ENCODE assay signal across 9 mouse cellular contexts in the genomic region with DNA sequence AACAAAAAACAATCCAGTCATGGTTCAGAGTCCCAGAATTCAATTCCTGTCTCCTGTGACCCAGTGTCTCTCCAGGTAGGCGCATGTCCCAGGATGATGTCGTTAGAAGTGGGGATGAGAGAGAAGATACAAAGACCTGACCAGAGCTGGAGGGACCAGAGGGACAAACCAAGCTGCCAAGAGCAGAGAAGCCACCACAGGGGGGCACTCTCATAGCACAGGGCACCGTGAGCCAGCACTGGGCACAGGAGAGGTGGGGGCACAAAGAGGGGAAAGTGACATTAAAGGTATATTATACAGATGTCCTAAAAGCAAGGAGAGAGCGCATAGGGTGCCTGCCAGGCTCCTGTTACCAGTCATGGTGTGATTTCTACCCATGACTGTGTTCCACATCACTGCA. TPM values are rescaled to one million over a fixed set of nuclear protein-coding genes. Genes with fewer than 3 reads are reported as not detected.
DNase-seq lines count a peak whose midpoint lies in the region; ATAC-seq and TF ChIP-seq lines count a peak whose summit lies in the region.
"Had no signal": no experiment of that assay in that cellular context is flagged by ENCODE, and none has a peak within 500 bp of the region (broad histone marks: within the 10 kb centered on the region; RNA-seq: fewer than 3 reads in every experiment).

No protein-coding gene starts in this region.

- H3K4me1 ChIP-seq in midbrain, postnatal 0 days (ENCODE audit: insufficient read depth, low read length): 0 out of 2 replicates have a peak, but pooled peaks cover 5% of the 10 kb centered on the region
- peaks cover 22% of the 10 kb centered on the region for H3K4me1 ChIP-seq in midbrain, embryonic 13.5 days (replicated peaks)
- peaks cover 3% of the 10 kb centered on the region; the same call in 1 of the 2 replicates for H3K4me1 ChIP-seq in bone marrow, adult 2 months (ENCODE audit: control insufficient read depth, insufficient read depth, low read length)

- TF ChIP-seq POLR2A in bone marrow, adult 2 months (IDR thresholded peaks at IDR 0.05; ENCODE audit: borderline replicate concordance, control insufficient read depth, low read depth, low read length): no peak

- DNase-seq in heart, postnatal 4 days: peak; percentile 35
- DNase-seq in heart, adult 18-20 months: no peak
- DNase-seq in midbrain, postnatal 0 days (ENCODE audit: low spot score): no peak
- peak; percentile 52 for DNase-seq in lung, postnatal 36 days
- DNase-seq in Muller cell, postnatal 12 days (ENCODE audit: inconsistent ontology term): no peak

- no peaks in the 10 kb centered on the region for H3K9me3 ChIP-seq in midbrain, postnatal 0 days (ENCODE audit: low read length)
- no peaks in the 10 kb centered on the region for H3K9me3 ChIP-seq in midbrain, embryonic 13.5 days
- H3K9me3 ChIP-seq: embryonic facial prominence, embryonic 15.5 days had no signal

- H3K36me3 ChIP-seq in midbrain, postnatal 0 days (ENCODE audit: insufficient read depth, low read length): no peaks in the 10 kb centered on the region
- no peaks in the 10 kb centered on the region for H3K36me3 ChIP-seq in midbrain, embryonic 13.5 days
- H3K36me3 ChIP-seq: embryonic facial prominence, embryonic 15.5 days had no signal

- 66% methylated on average over 4 of the region's 4 CpGs for WGBS in midbrain, postnatal 0 days
- WGBS in midbrain, embryonic 13.5 days: 60% methylated on average over 4 of the region's 4 CpGs
- WGBS in bone marrow, adult 2 months: 59% methylated on average over 4 of the region's 4 CpGs

- no peak overlapping the region for H3K4me2 ChIP-seq in midbrain, postnatal 0 days (ENCODE audit: low read depth, low read length, poor library complexity, severe bottlenecking)
- H3K4me2 ChIP-seq in midbrain, embryonic 13.5 days (replicated peaks): no peak overlapping the region
- H3K4me2 ChIP-seq: embryonic facial prominence, embryonic 15.5 days had no signal

- H3K27me3 ChIP-seq in midbrain, postnatal 0 days (ENCODE audit: insufficient read depth, low read length): no peaks in the 10 kb centered on the region
- H3K27me3 ChIP-seq in midbrain, embryonic 13.5 days: no peaks in the 10 kb centered on the region; the same call in 1 of the 2 replicates
- H3K27me3 ChIP-seq: embryonic facial prominence, embryonic 15.5 days had no signal

- no peak for ATAC-seq in midbrain, postnatal 0 days (ENCODE audit: low FRiP score)
- ATAC-seq in midbrain, embryonic 13.5 days: no peak
- ATAC-seq in activated CD4-positive, CD25-positive, alpha-beta regulatory T cell, adult 4 months: no peak

- no peak overlapping the region for H3K27ac ChIP-seq in midbrain, postnatal 0 days (ENCODE audit: low read depth, low read length)
- H3K27ac ChIP-seq in midbrain, embryonic 13.5 days: no peak overlapping the region
- H3K27ac ChIP-seq in bone marrow, adult 2 months (ENCODE audit: control insufficient read depth, insufficient read depth, low read depth, low read length, poor library complexity): no peak overlapping the region
- H3K27ac ChIP-seq: embryonic facial prominence, embryonic 15.5 days had no signal

- TF ChIP-seq CTCF in midbrain, postnatal 0 days (IDR thresholded peaks at IDR 0.05): peak; percentile 56
- peak; percentile 15; the same call in 1 of the 2 replicates for TF ChIP-seq CTCF in bone marrow, adult 2 months (IDR thresholded peaks at IDR 0.05; ENCODE audit: control insufficient read depth, insufficient read depth, low read length)

- no peak overlapping the region for H3K9ac ChIP-seq in midbrain, postnatal 0 days (replicated peaks; ENCODE audit: low read length, poor library complexity, severe bottlenecking)
- no peak overlapping the region for H3K9ac ChIP-seq in midbrain, embryonic 13.5 days (replicated peaks)
- H3K9ac ChIP-seq: embryonic facial prominence, embryonic 15.5 days had no signal

- no peak overlapping the region for H3K4me3 ChIP-seq in midbrain, postnatal 0 days (ENCODE audit: low read depth, low read length)
- no peak overlapping the region for H3K4me3 ChIP-seq in midbrain, embryonic 13.5 days (replicated peaks)
- no peak overlapping the region for H3K4me3 ChIP-seq in bone marrow, adult 2 months (replicated peaks; ENCODE audit: control insufficient read depth, low read depth, low read length)
- H3K4me3 ChIP-seq: embryonic facial prominence, embryonic 15.5 days had no signal

RNA-seq across cellular contexts. Expression of gene Clmn, which starts 25.9 kb away (rescaled TPM):
- 1 to 10 TPM; 1.4 to 1.7 TPM for total RNA-seq in heart, postnatal 4 days (2021)
- total RNA-seq in heart, adult 18-20 months (2021): 1 to 10 TPM; 1.9 to 2.9 TPM
- 2.2 and 3.1 TPM in 2 replicates for total RNA-seq in midbrain, postnatal 0 days (2014; rRNA removed)
- polyA plus RNA-seq in midbrain, postnatal 0 days (2015; fragmentation: Nextera tagmentation; extraction: Ambion mirVana): 1.4 and 2.4 TPM in 2 replicates
- polyA plus RNA-seq in midbrain, embryonic 13.5 days (2015; fragmentation: Nextera tagmentation; extraction: Ambion mirVana): 0.98 and 1.1 TPM in 2 replicates
- 1.1 TPM in 1 of 2 replicates, not detected in the other for polyA plus RNA-seq in bone marrow, adult 2 months (2011; ENCODE audit: insufficient read depth, insufficient read length, low replicate concordance, missing spikeins)
- polyA plus RNA-seq in activated CD4-positive, CD25-positive, alpha-beta regulatory T cell, adult 4 months (2017; shearing (Covaris generic)): under 1 TPM in 1 of 2 experiments, not detected in 1; 0.04 TPM

Comparison
In these comparisons a context has a peak if more than half of its experiments do, and no peak if none do; other contexts are left out.
1. DNase-seq: peak in heart, postnatal 4 days (single experiment) and lung, postnatal 36 days (single experiment); none in heart, adult 18-20 months (0 of 2), midbrain, postnatal 0 days (single experiment) and Muller cell, postnatal 12 days (single experiment).